Mouse (Mus musculus) cerebellum, adult 2 months (tissue): ENCODE data around the gene Piezo1.

ENCODE experiments used
- CTCF ChIP-seq: fragments of 200-500 bp; IDR thresholded peaks from 2 replicates; pipeline ENCODE4 v1.5.1; 2011; ENCODE audit warnings: low read depth, mild to moderate bottlenecking, control low read depth, low read length, moderate library complexity, borderline replicate concordance; ENCODE audit not compliant: insufficient read depth
- POLR2A ChIP-seq: fragments of 200-500 bp; IDR thresholded peaks from 2 replicates; pipeline ENCODE4 v1.6.1; 2011; ENCODE audit warnings: low read length, control low read depth, borderline replicate concordance; ENCODE audit not compliant: insufficient read depth

GRCm38 (mm10) chr8:122432443-122433268 is 118.5 kb downstream of the Piezo1 start, which contains the start of gene Cyba:
- TF ChIP-seq POLR2A (no peak), CTCF (no peak)
